Mouse (Mus musculus): Measurements from ENCODE around the gene Lyzl4.
"Not testable (repeated sequence)": the region's sequence is repeated elsewhere in the genome, so short reads cannot be mapped to it uniquely, and the experiment has no call there.

Lyzl4 gene

DNA sequence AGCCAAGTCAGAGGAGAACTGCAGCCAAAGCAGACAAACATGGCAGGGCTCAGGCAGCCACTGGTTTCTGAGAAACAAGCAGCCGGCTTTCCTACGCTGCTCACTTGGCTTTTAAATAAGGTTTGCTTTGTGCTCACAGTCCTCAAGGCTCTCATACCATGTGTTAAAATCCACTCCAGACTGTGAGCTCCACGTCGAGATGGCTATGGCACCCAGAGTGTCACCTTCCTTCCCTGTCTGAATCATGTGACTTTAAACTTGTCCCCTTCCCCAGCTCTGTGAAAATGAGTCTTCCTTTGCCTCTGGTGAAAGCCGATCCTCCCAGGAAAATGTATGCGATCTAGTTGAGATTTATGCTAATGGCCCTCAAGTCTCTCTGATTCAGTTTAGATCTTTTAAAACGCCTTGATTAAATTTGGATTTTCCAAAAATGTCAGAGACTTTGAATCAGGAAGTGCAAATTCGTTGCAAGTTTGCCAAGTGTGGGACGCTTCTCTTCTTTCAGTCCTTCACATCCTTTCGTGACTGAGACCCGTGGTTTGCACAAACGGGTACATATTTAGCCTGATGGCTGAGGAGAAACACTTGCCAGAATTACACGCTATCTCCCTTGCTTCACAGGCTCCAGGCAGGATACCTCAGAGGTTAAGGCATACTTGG, 41.6 kb downstream of the Lyzl4 start:
- DNase-seq, result no peak

DNA sequence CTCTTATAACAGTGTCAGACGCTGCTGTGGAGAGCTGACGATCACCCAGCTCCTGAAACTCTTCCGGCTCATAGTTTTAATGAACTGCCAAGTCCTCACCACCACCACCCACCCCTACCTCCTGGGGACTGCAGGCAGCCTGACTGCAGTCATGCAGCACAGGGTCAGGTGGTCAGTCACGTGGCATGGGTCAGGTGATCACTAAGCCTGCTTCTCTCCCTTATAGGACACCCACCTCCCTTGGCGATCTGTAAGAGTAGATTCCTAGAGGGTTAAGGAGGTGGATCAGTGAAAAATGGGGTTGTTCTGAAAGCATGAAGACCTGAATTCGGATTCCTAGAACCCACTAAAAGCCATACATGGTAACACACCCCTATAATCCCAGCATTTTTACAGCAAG, 42.3 kb downstream of the Lyzl4 start:
- peak in 1 of 2 experiments; percentile 40 for DNase-seq

DNA sequence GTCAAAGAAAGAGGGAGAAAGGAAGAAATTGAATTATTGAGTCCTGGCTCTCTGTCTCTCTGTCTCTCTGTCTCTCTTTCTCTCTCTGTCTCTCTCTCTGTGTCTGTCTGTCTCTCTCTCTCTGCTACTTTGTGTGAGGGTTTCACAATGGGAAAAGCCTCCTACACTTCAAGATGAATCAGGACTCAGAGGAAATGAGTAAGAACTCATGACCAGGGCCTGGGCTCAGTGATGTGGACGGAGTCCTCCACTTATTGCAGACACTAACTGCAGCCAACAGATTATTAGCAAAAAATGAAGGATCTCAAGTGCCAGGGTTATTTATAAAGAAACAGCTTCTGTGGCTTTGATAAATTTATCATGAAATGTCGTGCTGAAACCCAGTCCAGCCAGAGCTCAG, 43.8 kb downstream of the Lyzl4 start:
- no peak for DNase-seq

DNA sequence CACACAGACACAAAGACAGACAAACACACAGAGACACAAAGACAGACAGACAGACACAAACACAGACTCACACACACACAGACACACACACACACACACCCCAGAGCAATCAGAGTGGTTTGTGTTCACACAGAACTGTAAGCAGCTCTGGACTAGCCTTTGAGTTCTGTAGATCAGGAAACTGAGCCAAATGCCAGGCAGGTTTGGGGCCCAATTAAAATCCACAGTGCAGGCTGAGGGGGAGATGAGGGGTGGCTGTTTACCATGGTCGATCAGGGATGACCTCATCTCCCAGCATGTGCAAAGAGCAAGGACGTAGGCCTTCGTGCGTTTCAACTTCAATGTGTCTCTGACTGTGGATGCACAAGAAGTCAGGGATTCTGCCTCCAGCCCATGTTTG, 47.1 kb downstream of the Lyzl4 start:
- DNase-seq, result no peak

DNA sequence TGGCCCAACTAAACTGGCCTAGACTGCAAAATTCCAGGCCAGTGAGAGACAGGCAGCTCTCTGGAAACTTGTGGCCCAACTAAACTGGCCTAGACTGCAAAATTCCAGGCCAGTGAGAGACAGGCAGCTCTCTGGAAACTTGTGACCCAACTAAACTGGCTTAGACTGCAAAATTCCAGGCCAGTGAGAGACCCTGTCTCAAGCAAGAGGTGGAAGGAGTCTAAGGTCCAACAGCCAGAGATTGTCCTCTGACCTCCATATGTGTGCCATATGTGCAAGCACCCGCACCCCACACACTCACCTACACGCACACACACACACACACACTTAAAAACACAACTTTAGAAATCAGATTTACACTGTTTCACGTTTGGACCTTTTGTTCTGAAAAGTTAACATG, 48.1 kb downstream of the Lyzl4 start:
- not testable (repeated sequence) for DNase-seq

DNA sequence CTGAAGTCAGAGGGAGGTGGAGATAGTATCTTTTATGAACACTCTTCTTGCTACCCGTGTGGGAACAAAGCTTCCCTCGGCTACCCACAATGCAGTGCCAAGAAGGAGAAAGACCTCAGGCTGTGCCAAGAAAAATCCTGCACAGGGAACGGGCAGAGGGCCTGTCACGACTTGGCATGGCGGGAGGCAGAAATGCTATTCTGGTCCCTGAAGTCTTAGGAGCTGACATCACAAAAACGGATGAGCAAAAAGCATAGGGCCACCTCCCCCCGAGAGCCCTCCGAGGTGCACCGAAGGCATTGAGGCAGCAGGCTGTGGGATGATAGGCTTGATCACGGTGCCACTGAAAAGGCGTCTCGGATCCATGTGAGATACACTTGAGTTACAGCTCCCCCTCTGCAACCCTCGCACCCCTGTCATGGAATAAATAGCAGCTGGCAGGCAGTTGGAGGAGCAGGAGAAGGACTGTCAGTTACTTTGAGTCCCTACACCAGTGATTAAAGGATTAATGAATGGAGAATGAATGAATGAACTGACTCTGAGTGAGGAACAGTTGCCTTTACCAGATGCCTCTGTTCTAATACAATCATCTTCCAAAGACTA, 48.8 kb downstream of the Lyzl4 start:
- DNase-seq, result peak; percentile 21 to 22

DNA sequence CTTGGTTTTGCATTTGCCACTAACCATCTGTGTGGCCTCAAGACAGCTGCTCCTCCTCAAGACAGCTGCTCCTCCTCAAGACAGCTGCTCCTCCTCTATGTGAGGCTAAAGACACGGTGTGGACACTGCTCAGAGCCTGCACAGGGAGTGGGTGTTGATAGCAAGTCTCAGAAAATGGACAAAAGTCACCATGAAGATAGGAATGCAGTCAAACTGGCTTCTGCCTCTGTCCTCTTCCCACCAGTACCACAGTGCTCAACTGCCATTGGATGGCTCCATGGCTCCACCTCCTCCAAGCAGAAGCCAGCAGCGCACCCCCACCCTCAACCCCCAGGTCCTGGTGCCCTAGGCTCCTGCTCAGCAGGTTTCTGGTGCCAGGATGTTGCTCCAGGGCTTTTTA, 52.4 kb downstream of the Lyzl4 start:
- DNase-seq, result no peak

DNA sequence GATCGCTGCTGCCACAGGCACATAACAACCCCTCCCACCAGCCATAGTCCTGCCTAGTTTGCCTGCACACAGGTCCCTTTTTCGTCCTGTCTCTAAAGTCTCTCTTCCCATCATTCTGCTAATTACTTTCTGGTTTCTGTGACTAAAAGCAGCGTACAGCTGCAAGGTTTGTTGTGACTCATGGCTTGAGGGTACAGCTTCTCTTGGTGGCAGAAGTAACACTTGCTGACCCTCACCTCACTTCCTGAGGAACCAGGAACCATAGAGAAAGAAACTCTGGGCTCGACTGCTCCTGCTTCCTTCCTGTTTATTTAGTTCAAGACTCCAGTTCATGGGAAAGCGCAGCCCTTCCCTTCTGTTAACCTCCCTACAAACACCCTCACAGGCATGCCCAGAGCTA, 67.5 kb downstream of the Lyzl4 start:
- DNase-seq, result no peak

DNA sequence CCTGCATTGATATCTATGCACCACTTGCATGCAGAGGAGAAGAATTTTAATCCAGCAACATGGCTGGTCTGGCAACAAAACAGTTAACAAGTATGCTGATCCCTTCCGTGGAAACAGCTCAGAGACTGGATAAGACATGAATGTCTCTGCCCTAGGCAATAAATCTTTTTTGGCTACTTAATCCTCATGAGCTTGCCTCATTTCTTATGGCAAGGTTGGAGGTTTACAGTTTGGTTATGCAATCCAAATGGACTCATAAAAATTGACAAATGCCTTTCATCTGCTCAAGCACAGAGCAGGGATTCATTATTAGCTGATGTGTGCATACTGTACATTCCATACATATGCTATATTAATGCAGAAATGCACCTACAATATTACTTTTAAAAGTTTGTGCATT, 73.4 kb downstream of the Lyzl4 start:
- no peak for DNase-seq

DNA sequence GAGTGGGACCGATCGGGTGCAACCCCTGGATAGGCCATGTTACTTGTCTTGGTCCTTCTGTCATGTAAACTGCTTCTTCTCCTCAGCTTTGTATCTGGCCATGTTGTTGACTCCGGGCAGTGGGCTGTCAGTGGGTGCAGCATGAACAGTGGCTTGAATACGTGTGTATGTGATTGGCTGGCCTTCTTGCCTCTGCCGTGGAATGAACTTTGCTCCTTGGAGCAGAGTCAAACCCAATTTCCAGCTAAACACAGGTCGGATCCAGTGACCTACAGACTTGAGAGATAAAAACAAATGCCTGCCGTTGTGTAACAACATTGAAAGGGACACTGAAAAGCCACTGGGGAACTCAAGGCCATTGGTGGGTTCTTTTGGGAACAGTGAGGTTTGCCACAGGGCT, 75.5 kb downstream of the Lyzl4 start:
- no peak for DNase-seq

DNA sequence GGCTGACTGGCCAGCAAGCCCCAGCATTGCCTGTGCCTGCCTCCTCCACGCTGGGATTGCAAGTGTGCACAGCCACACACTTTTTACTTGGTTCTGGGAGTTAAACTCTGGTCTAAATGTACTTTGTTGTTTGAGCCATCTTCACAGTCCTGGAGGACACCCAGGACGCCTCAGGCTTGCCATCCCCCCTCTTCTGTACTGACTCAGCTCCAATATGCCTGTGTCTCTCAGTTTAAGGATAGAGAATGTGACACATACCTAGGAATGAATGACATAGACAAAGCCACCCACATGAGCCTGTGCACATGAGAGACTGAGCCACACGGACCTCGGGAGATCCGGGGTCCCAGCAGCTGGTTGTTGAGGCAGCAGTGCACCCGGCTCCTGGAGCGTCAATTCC, 78.6 kb downstream of the Lyzl4 start:
- DNase-seq, result no peak

DNA sequence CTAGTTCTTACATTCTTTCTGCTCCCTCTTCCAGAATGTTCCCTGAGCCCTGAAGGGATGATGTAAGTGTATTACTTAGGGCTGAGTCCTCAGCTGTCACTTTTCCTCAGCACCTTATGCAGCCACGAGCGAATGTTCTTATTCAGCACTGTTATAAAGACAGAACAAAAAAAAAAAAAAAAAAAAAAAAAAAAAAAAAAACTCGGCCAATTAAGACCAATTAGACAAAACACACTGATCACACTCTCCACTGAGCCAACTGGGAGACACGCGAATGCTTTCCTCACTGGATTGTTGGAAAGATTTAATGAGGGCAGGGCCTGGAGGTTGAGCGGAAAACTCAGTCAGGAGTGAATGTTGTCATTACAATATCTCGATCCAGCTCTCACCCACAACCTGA, 81.4 kb downstream of the Lyzl4 start:
- no peak for DNase-seq

DNA sequence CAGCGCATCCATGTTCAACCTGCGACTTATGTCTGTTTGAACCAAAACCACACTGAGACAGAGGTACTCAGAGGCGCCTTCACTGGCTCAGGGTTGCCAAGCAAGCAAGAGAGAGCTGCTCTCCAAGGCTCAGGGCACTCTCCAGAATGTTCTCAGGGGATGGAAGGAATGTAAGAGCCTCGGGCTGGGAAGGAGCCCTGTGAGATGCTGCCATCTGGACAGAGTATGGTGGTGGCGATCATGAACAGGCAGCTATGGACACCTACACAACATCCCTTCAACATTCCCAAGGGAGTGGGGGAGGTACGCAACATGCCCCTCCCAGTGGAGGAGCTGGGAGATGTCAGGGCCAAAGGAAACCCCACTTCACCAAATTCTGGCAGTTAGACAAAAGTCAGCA, 83.7 kb downstream of the Lyzl4 start:
- DNase-seq, result no peak

DNA sequence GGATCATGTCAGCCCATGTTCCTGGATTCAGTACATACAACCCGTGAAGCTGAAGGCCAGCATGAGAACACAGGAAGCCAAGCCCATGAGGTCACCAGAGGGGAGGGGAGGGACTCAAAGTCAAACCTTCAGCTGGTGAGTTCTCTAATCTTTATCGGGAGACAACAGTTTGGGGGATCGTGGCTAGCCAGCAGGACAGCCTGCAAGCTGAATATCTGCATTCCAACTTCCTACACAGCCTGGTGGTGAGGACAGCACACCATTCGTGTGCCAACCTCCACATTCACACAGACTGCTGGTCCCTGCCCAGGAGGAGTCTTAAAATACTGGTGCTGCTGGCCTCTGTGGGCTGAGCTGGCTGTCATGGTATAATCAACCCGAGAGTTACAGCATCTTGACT, 85.0 kb downstream of the Lyzl4 start:
- DNase-seq, result no peak

DNA sequence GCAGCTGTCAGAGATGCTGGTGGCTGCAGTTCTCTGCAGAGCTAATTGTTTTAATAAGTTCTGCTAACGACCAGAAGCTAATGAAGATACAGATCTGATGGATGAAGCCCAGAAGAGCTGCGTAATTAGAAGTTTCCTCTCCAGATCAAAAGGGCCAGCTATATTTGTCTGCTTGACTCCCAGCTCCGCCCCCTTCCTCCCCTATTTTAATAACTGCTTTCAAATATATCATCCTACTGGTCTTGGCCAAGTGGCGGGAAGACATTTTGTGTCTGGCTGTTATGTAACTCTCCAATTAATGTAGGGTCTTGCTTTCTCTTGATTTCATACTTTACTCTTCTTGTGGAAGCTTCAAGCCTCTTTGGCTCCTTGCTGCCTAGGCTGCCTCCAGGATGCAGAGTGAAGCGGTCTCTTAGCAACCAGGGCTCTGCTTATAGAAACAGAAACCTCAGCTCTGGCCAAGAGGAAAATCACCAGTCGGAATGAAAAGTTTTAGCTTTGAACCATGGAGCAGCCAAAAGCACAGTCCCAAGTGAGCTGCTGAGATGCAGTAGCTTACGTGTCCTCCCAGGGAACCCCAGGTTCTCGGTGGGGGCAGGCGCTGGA, 86.4 kb downstream of the Lyzl4 start:
- no peak for DNase-seq

DNA sequence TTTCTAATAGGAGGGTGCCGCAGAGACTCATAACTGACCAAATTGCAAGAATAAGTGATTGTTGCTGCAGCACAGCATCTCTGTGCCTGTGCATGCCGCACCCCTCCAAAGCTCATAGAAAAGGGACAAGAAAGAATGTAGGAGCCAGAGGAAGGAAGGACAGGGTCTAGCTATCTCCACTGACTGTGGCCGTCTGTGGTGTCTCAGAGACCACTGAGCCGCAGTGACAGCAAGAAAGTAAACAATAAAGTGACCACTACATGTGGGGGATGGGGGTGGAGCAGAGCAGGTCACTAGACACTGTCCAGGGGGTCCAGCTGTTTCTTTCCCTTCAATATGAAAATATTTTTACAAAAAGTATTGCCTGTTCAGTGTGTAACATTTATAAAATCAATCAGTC, 88.3 kb downstream of the Lyzl4 start:
- no peak for DNase-seq

DNA sequence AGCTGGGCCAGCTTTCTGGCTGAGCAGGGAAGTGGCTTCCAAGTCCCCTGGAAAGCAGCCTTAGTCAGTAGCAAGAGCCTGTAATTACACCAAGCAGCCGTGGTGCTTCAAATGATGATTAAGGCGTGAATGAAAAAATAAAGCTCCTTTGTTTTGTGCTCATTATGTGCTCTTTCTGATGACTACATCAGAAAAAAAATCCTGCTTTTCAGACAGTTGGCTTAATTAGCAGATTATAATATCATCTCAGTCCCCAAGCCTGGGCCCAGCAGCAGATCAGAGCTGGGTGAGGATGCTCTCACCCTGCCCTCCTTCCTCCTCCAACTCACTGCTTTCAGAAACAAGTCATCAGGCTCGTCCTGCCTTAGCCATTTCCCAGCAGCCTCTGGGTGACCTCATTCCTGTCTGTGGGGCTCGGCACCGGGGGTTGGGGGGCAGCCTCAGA, 91.5 kb downstream of the Lyzl4 start:
- DNase-seq, result no peak

DNA sequence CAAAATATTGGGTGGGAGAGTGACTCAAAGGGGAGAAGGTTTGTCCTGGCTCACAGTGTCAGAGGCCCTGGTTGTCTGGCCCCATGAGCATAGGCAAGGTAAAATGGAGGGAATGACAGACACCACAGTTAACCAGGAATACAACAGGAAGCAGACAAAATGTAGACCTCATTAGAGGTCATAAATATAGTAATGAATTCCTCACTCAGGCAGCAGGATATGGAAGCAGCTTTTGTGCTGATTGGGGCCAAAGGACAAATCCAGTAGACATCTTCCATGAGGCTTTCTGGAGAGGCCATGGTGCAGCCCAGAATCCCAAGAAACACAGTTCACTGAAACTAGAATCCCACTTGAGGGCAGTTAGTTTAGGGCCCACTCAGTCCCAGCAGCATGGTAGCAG, 92.5 kb downstream of the Lyzl4 start:
- no peak for DNase-seq

DNA sequence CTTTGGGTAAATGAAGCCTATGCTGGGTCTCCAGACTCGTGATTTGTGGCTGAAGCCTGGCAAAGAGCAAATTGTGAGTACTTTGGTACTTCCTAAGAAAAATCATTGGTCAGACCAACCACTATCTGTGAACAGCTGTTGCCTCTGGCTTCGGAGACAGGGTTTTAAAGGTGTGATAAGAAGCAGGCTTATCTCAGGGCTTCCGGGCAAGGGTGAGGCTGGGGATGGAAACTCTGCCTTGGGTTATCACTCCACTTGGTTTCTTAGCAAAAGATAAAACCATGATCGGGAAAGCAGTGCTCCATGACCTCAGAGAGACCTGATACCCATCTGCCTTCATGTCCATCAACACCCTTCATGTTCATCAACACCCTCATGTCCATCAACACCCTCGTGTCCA, 92.9 kb downstream of the Lyzl4 start:
- DNase-seq, result no peak

DNA sequence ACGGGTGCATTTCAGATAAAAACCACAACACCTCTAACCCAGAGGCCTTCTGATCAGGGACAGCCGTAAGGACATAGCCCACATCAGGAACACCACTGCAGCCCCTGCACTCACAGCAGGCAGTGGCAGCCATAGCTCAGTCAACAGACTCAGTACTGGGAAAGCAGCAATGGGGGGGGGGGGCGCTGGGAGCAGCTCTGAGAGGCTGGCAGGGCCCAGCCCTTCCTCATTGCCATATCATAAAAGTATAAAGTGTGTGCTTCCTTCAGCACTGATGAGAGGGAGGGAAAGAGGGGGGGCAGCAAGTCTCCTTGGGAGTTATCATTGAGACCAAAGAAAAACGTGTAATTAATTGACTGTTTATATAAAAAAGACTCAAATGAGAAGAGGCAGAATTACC, 94.5 kb downstream of the Lyzl4 start:
- no peak for DNase-seq

DNA sequence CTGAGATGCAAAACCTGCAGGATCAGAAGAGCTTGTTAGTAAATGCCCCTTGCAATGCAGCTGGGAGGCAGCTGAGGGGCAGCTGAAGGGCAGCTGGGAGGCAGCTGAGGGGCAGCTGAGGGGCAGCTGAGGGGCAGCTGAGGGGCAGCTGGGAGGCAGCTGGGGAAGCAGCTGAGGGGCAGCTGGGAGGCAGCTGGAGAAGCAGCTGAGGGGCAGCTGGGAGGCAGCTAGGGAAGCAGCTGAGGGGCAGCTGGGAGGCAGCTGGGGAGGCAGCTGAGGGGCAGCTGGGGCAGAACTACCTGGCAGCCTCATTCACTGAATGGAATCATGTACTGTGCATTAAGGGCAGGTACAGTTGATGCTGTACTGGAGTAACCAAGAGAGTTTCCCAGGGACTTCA, 100.4 kb downstream of the Lyzl4 start:
- no peak for DNase-seq

DNA sequence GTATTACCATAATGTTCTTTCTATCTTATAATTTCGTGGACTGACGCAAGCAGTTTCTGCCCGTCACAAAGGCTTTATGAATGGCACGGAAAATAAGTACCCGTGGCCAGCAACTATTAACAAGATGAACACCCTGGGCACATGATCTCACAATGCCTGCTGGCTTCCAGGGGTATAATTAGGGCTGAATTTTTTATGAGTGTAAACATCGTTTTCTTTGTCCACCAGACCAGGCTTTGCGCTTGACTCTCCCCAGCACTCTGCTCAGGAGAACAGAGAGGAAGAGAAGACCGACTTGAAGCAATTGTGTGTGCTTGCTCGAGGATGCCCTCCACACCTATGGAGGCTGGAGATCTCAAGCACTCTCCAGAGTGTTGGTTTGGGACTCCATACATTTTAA, 109.3 kb downstream of the Lyzl4 start:
- no peak for DNase-seq

DNA sequence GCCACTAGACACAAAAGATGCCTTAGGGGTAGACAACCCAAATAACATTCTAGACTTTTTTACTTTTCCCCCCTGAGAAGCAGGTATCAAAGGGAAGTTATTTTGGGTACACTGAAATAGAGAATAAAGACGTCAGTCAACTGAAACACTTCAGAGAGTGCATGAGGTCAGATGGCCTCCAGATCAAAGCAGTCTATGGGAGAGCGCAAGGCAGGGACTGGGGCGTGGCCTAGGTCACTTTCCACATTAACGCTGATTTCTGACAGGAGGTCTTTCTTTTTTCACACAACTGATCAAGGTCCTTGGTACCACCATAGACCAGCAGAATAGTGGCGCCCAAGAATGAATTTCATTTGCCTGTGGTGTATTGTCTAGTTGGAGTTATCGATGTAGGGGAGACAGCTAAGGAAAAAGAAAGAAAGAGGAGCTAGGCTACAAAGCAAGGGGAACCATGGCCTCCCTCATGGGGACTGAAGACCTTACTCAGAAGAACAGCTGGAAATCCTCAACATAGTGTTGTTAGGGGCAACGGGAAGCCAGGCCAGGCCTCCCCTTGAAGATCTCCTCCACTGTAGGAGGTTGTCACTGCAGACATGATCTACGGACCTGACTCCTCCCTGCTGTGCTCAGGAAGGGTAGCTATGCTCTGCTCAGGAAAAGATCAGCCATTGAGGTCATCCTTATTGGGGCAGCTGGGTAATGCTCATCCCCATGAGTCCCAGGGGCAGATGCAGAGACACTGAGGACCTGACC, 113.1 kb downstream of the Lyzl4 start:
- DNase-seq, result no peak

Data from cerebellum, adult 18-20 months (tissue).